Mouse (Mus musculus) large intestine, adult 2 months (tissue): ENCODE measurements around the gene Lhfpl3. TPM values are rescaled to one million over a fixed set of nuclear protein-coding genes. Genes with fewer than 3 reads are reported as not detected.

Experiments
- DNase-seq: peaks from one replicate; pipeline ENCODE4 v3.0.0-alpha.2; 2012; ENCODE audit warnings: low read depth, low spot score
- WGBS: fragments of 180-500 bp; shearing (Covaris S2); methylation state at CpG from one replicate; pipeline ENCODE4 v1.1.7; 2018; 5-methylcytosine and 5-hydroxymethylcytosine counted together
- polyA plus RNA-seq: library from polyadenylated mRNA; depleted of rRNA; stranded (reverse); fragments of >200 nt; gene quantifications from 2 replicates; pipeline ENCODE4 v1.2.3, GENCODE M21; 2012

Gene Lhfpl3
- polyA plus RNA-seq, 1 experiment, result 0.02 TPM

- 67% methylated on average over 6 of the region's 6 CpGs for WGBS
Observed at GRCm38 (mm10) chr5:23111307-23111706, 365.4 kb downstream of the Lhfpl3 start.

GRCm38 (mm10) chr5:23114249-23114648, 368.4 kb downstream of the Lhfpl3 start:
- DNase-seq, result no peak
- 81% methylated on average over 4 of the region's 4 CpGs for WGBS

More at GRCm38 (mm10) chr5:23111307-23111706, 365.4 kb downstream of the Lhfpl3 start:
- no peak for DNase-seq

- 54% methylated on average over 2 of the region's 2 CpGs for WGBS
- no peak for DNase-seq
Observed at GRCm38 (mm10) chr5:23126851-23127250, 381.0 kb downstream of the Lhfpl3 start.

- no peak for DNase-seq
- 55% methylated on average over 9 of the region's 9 CpGs for WGBS
Observed at GRCm38 (mm10) chr5:23140183-23140921, 394.5 kb downstream of the Lhfpl3 start.

GRCm38 (mm10) chr5:23153210-23153609, 407.4 kb downstream of the Lhfpl3 start:
- DNase-seq, result no peak
- WGBS, result 60% methylated on average over 4 of the region's 4 CpGs

GRCm38 (mm10) chr5:23154439-23154838, 408.6 kb downstream of the Lhfpl3 start:
- 88% methylated on average over 1 of the region's 1 CpGs for WGBS
- DNase-seq, result no peak

- 23% methylated on average over 6 of the region's 6 CpGs for WGBS
Observed at GRCm38 (mm10) chr5:23165947-23166350, 420.1 kb downstream of the Lhfpl3 start.

GRCm38 (mm10) chr5:23166658-23167057, 420.8 kb downstream of the Lhfpl3 start:
- DNase-seq, result no peak
- WGBS, result 89% methylated on average over 1 of the region's 1 CpGs

More at GRCm38 (mm10) chr5:23165947-23166350, 420.1 kb downstream of the Lhfpl3 start:
- DNase-seq, result no peak

GRCm38 (mm10) chr5:23189633-23190032, 443.8 kb downstream of the Lhfpl3 start:
- no peak for DNase-seq
- WGBS, result 52% methylated on average over 6 of the region's 6 CpGs

GRCm38 (mm10) chr5:23196879-23197278, 451.0 kb downstream of the Lhfpl3 start:
- no peak for DNase-seq
- WGBS, result 68% methylated on average over 4 of the region's 4 CpGs

GRCm38 (mm10) chr5:23213086-23213485, 467.2 kb downstream of the Lhfpl3 start:
- DNase-seq, result no peak
- WGBS, result 66% methylated on average over 5 of the region's 5 CpGs

GRCm38 (mm10) chr5:23214646-23215045, 468.8 kb downstream of the Lhfpl3 start:
- 71% methylated on average over 3 of the region's 3 CpGs for WGBS
- DNase-seq, result no peak

- WGBS, result 83% methylated on average over 1 of the region's 1 CpGs
- DNase-seq, result no peak
Observed at GRCm38 (mm10) chr5:23219655-23220054, 473.8 kb downstream of the Lhfpl3 start.

- 13% methylated on average over 14 of the region's 14 CpGs for WGBS
- no peak for DNase-seq
Observed at GRCm38 (mm10) chr5:23224759-23225536, 479.1 kb downstream of the Lhfpl3 start.

GRCm38 (mm10) chr5:23225621-23226020, 479.8 kb downstream of the Lhfpl3 start:
- no peak for DNase-seq
- WGBS, result 43% methylated on average over 8 of the region's 8 CpGs

- WGBS, result 63% methylated on average over 3 of the region's 3 CpGs
- DNase-seq, result no peak
Observed at GRCm38 (mm10) chr5:23226753-23227152, 480.9 kb downstream of the Lhfpl3 start.

- no peak for DNase-seq
- WGBS, result 43% methylated on average over 4 of the region's 4 CpGs
Observed at GRCm38 (mm10) chr5:23246974-23247373, 501.1 kb downstream of the Lhfpl3 start.

- 86% methylated on average over 1 of the region's 1 CpGs for WGBS
- no peak for DNase-seq
Observed at GRCm38 (mm10) chr5:23247784-23248183, 501.9 kb downstream of the Lhfpl3 start.

GRCm38 (mm10) chr5:23248303-23248702, 502.4 kb downstream of the Lhfpl3 start:
- DNase-seq, result no peak

- no peak for DNase-seq
- 43% methylated on average over 9 of the region's 9 CpGs for WGBS
Observed at GRCm38 (mm10) chr5:23249896-23250875, 504.3 kb downstream of the Lhfpl3 start.
